Mouse (Mus musculus) olfactory bulb, adult 2 months (tissue): Measurements from ENCODE around the gene Gm9970.

Source experiments
- CTCF ChIP-seq: fragments of 200-500 bp; IDR thresholded peaks from 2 replicates; pipeline ENCODE4 v1.5.1; 2012; ENCODE audit warnings: low read depth, mild to moderate bottlenecking, low read length, moderate library complexity; ENCODE audit not compliant: insufficient read depth
- POLR2A ChIP-seq: fragments of 200-500 bp; IDR thresholded peaks from 2 replicates; pipeline ENCODE4 v1.6.1; 2012; ENCODE audit warnings: mild to moderate bottlenecking, low read depth, low read length, moderate library complexity; ENCODE audit not compliant: insufficient read depth

GRCm38 (mm10) chr5:31219070-31219469 is 22.0 kb downstream of the Gm9970 start:
- TF ChIP-seq CTCF (no peak), POLR2A (no peak)
